Mouse (Mus musculus): ENCODE data around the gene Eloa. TPM values are rescaled to one million over a fixed set of nuclear protein-coding genes. Genes with fewer than 3 reads are reported as not detected.

Eloa gene
- 37.6 TPM for total RNA-seq (2023)

GRCm38 (mm10) chr4:136021549-136022047 is at the start of gene Eloa:
Eloa (minus strand) TSS chr4:136021763.

GRCm38 (mm10) chr4:136053247-136053596 is 31.7 kb upstream of the Eloa start, which contains the start of gene Rpl11:
Rpl11 (minus strand) TSS chr4:136053428.

GRCm38 (mm10) chr4:135986943-135987710 is 34.4 kb downstream of the Eloa start, which contains the start of gene Pithd1:
Pithd1 (minus strand) TSS chr4:135987264.

GRCm38 (mm10) chr4:135972556-135972906 is 49.0 kb downstream of the Eloa start, which contains the start of gene Lypla2:
Lypla2 (minus strand) TSS chr4:135972626.

GRCm38 (mm10) chr4:135963457-135964193 is 57.9 kb downstream of the Eloa start, which contains the start of gene Gale:
Gale (plus strand) TSS chr4:135963727.

Other genes starting within 250 kb of the Eloa start
- 112 TPM for gene Srsf10, start 166.0 kb downstream of the Eloa start, total RNA-seq (2023)
- 84.5 TPM for gene Pnrc2, start 147.9 kb downstream of the Eloa start, total RNA-seq (2023)
- gene Cnr2, start 126.4 kb downstream of the Eloa start, total RNA-seq (2023) = 34.4 TPM
- gene Fuca1, start 101.0 kb downstream of the Eloa start, total RNA-seq (2023) = 47.9 TPM
- 23.6 TPM for gene Hmgcl, start 75.3 kb downstream of the Eloa start, total RNA-seq (2023)
- gene Gale, start 58.0 kb downstream of the Eloa start, total RNA-seq (2023) = 3.9 TPM
- 102 TPM for gene Lypla2, start 49.1 kb downstream of the Eloa start, total RNA-seq (2023)
- gene Pithd1, start 34.5 kb downstream of the Eloa start, total RNA-seq (2023) = 33.2 TPM
- gene Rpl11, start 31.7 kb upstream of the Eloa start, total RNA-seq (2023) = 1,297 TPM
- gene Id3, start 121.7 kb upstream of the Eloa start, total RNA-seq (2023) = 24.1 TPM
- gene E2f2, start 150.6 kb upstream of the Eloa start, total RNA-seq (2023) = 25.4 TPM
- 0.15 TPM for gene Asap3, start 184.6 kb upstream of the Eloa start, total RNA-seq (2023)
- 0.98 TPM for gene Tcea3, start 226.0 kb upstream of the Eloa start, total RNA-seq (2023)